Mouse (Mus musculus) mouse trophoblast stem cell (cell line): Measurements from ENCODE around the gene Tpbpa.
"Not testable (repeated sequence)": the region's sequence is repeated elsewhere in the genome, so short reads cannot be mapped to it uniquely, and the experiment has no call there.

ENCODE experiments used
- in situ Hi-C, 2 experiments: fragments of 300-500 bp; cut with MseI, MboI; formaldehyde crosslinking; loops; 2 replicates in 1 of 2; 3 replicates in 1 of 2; pipeline ENCODE4 v1.15.1; 2025

Gene Tpbpa

DNA sequence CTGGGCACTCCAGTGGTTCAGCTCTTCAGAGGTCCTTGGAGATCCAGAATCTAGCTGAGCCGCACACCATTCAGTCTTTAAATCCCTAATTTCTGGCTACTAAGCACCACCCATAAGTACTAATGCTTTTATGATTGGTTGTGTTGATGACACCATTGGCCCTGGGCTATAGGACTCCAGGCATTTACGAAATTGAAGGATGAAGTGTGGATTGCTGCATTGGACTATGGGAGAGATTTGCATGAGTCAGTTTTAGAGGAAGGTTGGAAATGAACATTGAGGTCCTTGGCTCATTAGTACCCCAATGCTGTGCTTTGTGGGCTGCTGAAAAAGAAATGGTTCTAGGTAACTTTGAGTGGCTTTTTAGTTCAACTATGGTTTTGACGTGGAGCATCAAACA is at the start of gene Tpbpa:
Gene Tpbpa (minus strand): TSS at position 101 of the 400 bp plus-strand sequence.
- in situ Hi-C loops, result not testable (repeated sequence)

DNA sequence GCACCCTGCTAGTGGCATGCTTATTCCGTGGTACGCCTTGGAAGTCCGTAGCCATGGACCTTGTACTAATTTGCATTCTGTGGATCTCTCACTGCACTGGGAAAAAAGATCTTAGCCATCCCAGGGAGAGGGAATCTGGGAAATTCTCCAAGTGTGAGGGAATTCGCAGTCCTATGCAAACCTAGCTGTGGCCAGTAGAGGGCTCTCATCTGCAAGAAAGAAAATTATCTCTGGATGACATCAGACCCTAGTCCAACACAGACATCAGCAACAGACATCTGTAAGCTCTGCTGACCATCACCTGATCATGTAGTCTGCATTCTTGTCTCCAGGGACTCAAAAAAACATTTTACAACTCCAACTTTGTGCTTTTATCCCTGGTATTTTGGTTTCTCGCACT is 45.1 kb upstream of the Tpbpa start:
- in situ Hi-C loops, result not testable (repeated sequence)

DNA sequence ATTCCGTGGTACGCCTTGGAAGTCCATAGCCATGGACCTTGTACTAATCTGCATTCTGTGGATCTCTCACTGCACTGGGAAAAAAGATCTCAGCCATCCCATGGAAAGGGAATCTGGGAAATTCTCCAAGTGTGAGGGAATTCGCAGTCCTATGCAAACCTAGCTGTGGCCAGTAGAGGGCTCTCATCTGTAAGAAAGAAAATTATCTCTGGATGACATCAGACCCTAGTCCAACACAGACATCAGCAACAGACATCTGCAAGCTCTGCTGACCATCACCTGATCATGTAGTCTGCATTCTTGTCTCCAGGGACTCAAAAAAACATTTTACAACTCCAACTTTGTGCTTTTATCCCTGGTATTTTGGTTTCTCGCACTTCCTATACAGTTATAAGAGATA is 30.5 kb upstream of the Tpbpa start:
- in situ Hi-C loops, result not testable (repeated sequence)

DNA sequence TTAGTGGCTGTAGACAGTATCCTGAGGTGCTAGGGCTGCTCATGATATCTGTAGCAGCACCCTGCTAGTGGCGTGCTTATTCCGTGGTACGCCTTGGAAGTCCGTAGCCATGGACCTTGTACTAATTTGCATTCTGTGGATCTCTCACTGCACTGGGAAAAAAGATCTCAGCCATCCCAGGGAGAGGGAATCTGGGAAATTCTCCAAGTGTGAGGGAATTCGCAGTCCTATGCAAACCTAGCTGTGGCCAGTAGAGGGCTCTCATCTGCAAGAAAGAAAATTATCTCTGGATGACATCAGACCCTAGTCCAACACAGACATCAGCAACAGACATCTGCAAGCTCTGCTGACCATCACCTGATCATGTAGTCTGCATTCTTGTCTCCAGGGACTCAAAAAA is 22.2 kb upstream of the Tpbpa start:
- in situ Hi-C loops, result not testable (repeated sequence)

DNA sequence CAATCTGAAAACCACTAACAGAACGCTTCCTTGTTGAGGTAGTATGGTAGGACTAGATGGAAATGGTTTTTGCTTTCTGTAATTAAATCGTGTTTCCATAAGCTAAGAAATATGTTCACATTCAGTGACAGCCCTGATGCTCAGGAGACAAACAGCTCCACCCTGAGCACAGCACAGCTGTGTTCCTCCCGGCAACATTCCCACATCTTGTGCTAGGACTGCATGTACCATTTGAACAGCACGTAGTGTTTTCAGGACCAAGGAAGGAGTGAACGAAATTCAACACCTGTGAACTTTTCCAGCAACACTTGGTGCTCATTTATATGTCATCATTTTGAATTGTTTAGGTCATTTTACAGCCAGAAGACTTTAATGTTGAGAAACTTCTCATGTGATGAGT is 19.9 kb upstream of the Tpbpa start:
- in situ Hi-C loops, result no loop called here

DNA sequence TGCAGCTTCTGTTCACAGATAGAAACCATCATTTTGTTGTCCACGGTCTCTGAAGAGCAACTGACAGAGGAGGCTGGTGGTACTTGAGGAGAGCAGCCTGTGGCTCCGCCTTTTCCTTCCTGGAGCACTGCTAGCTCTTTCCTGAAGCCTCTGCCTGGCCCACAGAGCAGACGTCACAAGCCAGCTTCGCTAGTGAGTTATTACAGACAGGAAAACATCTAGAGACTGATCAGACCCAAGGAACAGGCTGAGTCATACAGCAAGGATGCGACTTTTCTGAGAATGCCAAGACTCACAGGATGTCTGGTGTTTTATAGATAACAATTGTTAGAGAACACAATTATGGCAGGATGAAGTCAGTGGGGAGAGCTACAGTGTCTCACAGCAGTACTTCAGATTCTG is 5.3 kb downstream of the Tpbpa start, which contains the start of the genes Gm49391 and Ctla2a:
Gene Gm49391 (minus strand): TSS at position 72 of the 402 bp plus-strand sequence.
Gene Ctla2a (minus strand): TSS at position 126 of the 402 bp plus-strand sequence.
- in situ Hi-C loops, result no loop called here

DNA sequence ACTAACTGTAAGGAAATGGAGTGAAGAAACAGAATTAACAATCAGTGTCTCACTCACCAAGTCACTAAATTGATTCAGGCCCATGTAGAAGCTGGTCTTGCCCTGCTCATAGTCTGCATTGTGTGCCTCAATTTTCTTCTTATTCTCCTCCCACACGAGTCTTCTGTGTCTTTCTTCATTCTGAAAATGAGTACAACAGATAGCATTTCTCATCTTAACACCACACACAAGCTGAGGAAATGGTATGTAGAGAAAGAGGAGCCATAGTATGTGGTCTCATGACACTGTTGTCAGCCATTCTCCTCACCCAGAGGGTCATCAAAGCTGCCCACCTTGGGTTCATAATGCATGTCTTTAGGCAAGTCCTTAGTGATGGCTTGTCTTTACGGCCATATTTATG is 6.3 kb downstream of the Tpbpa start, which contains the start of gene Gm49393:
Gene Gm49393 (minus strand): TSS at position 101 of the 400 bp plus-strand sequence.
- in situ Hi-C loops, result not testable (repeated sequence)

DNA sequence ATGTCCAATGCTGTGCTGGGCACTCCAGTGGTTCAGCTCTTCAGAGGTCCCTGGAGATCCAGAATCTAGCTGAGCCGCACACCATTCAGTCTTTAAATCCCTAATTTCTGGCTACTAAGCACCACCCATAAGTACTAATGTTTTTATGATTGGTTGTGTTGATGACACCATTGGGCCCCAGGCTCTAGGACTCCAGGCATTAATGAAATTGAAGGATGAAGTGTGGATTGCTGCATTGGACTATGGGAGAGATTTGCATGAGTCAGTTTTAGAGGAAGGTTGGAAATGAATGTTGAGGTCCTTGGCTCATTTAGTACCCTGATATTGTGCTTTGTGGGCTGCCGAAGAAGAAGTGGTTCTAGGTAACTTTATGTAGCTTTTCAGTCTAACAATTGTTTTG is 37.0 kb downstream of the Tpbpa start, which contains the start of gene Tpbpb:
Gene Tpbpb (minus strand): TSS at position 101 of the 400 bp plus-strand sequence.
- in situ Hi-C loops, result not testable (repeated sequence)

DNA sequence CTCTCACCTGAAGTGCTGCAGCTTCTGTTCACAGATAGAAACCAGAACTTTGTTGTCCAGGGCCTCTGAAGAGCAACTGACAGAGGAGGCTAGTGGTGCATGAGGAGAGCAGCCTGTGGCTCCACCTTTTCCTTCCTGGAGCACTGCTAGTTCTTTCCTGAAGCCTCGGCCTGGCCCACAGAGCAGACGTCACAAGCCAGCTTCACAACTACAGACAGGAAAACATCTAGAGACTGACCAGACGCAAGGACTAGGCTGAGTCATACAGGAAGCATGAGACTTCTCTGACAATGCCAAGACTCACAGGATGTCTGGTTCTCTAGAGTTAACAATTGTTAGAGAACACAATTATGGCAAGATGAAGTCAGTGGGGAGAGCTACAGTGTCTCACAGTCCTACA is 44.5 kb downstream of the Tpbpa start, which contains the start of gene Ctla2b:
Gene Ctla2b (minus strand): TSS at position 120 of the 400 bp plus-strand sequence.
- in situ Hi-C loops, result no loop called here

DNA sequence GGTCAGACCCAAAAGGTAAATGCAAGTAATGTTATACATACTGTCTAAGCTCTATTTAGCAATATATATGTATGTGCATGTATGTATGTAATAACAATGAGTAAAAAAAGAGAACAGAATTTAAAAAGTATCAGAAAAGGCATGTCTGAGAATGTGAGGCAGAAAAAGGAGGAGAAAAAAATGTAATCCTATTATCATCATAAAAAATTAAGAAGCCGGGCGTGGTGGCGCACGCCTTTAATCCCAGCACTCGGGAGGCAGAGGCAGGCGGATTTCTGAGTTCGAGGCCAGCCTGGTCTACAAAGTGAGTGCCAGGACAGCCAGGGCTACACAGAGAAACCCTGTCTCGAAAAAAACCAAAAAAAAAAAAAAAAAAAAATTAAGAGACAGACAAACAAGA is 45.0 kb downstream of the Tpbpa start, which contains the start of gene Gm49392:
Gene Gm49392 (minus strand): TSS at position 101 of the 400 bp plus-strand sequence.
- in situ Hi-C loops, result not testable (repeated sequence)

DNA sequence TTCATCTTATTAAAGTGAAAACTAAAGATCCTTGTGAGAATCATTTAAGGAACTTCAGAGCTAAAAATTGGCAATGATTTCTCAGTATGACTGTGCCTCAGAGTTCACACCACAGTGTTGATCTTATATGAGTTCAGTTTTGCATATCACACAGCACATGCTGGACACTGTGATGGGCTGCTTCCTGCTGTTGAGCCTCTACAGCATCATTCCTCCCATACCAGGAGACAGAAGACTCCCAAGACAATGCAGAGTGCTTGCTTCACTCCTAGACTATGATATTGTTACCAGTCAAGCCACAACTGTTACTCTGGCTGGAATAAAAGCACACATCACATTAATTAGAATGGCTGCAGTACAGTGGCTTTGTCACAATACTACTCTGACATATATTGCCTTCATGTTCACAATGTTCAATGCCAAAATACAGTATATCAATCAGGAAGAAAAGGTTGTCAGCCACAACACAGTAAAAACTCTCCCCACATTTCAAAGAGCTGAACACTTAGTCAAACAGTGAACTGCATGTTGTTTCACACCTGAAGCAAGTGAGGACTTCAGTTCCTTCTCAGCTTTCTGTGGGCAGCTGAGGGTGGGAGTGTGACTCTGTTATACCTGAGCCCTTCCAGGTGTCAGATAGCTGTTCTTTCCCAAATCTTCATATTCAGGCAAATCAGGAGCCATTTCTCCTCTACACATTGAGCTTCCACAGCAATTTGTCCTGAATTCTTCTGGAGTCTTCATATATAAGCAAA is 46.2 kb downstream of the Tpbpa start:
- in situ Hi-C loops, result no loop called here

DNA sequence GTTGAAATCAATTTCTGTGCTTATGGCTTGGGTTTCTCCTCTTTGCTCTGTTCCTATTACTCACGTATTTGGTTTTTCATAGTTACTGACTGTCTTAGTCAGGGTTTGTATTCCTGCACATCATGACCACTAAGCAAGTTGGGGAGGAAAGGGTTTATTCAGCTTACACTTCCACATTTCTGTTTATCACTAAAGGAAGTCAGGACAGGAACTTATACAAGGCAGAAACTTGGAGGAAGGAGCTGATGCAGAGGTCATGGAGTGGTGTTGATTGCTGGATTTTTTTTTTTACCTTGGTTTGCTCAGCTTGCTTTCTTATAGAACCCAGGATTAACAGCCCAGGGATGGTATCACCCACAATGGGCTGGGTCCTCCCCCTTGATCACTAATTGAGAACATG is 49.5 kb downstream of the Tpbpa start:
- in situ Hi-C loops, result no loop called here
